Mouse (Mus musculus) ES-E14 (cell line): ENCODE measurements around the gene Drc1.

Experiments
- CHD2 ChIP-seq: IDR thresholded peaks from 2 replicates; pipeline ENCODE4 v1.6.1; 2014; ENCODE audit warnings: mild to moderate bottlenecking, low read depth, low read length, inconsistent platforms
- MAFK ChIP-seq: IDR thresholded peaks from 2 replicates; pipeline ENCODE4 v1.6.1; 2014; ENCODE audit warnings: mild to moderate bottlenecking, low read depth, low read length, inconsistent platforms; ENCODE audit not compliant: insufficient read depth
- ZC3H11A ChIP-seq: IDR thresholded peaks from 2 replicates; pipeline ENCODE4 v1.6.1; 2012; ENCODE audit warnings: low read depth, mild to moderate bottlenecking, inconsistent platforms, low read length, borderline replicate concordance
- ZNF384 ChIP-seq: IDR thresholded peaks from 2 replicates; pipeline ENCODE4 v1.6.1; 2012; ENCODE audit warnings: low read depth, low read length, inconsistent platforms

- no peak for TF ChIP-seq CHD2
- no peak for TF ChIP-seq MAFK
- TF ChIP-seq ZNF384, result no peak
- no peak for TF ChIP-seq ZC3H11A
Observed at GRCm38 (mm10) chr5:30276361-30276760, 4.8 kb upstream of the Drc1 start.
